Mouse (Mus musculus): ENCODE data around the gene Sertm1. TPM values are rescaled to one million over a fixed set of nuclear protein-coding genes. Genes with fewer than 3 reads are reported as not detected.

The Sertm1 gene
- 1.1 and 1.3 TPM in 2 replicates for polyA plus RNA-seq (2015; fragmentation: Nextera tagmentation; extraction: Ambion mirVana)

- Histone ChIP-seq H3K9ac (replicated peaks) (peak within 1 kb of the TSS; percentile 56), H3K9me3 (no peaks in the 10 kb centered on the region), H3K4me3 (peak within 1 kb of the TSS; percentile 53), H3K27ac (replicated peaks) (no peak within 1 kb of the TSS), H3K4me2 (replicated peaks) (peak within 1 kb of the TSS; percentile 78), H3K36me3 (no peaks in the 10 kb centered on the region), H3K27me3 (no peaks in the 10 kb centered on the region), H3K4me1 (peaks cover 19% of the 10 kb centered on the region)
- WGBS = 1% methylated on average over 38 of the region's 38 CpGs
- ATAC-seq (replicated peaks) = peak; percentile 100
Observed at GRCm38 (mm10) chr3:54915643-54916071, at the start of gene Sertm1. TSS of gene Sertm1 (minus strand) at chr3:54915887.

- peak overlapping the region; percentile 64 for H3K27ac ChIP-seq (replicated peaks)
- H3K4me2 ChIP-seq (replicated peaks) = no peak overlapping the region
- H3K4me1 ChIP-seq = peaks cover 23% of the 10 kb centered on the region
- no peaks in the 10 kb centered on the region for H3K36me3 ChIP-seq
- H3K9ac ChIP-seq (replicated peaks) = no peak overlapping the region
- ATAC-seq (replicated peaks) = peak; percentile 60
- no peaks in the 10 kb centered on the region for H3K27me3 ChIP-seq
- 5% methylated on average over 3 of the region's 3 CpGs for WGBS
- no peaks in the 10 kb centered on the region for H3K9me3 ChIP-seq
- no peak overlapping the region for H3K4me3 ChIP-seq
Observed at GRCm38 (mm10) chr3:54964948-54965506, 49.3 kb upstream of the Sertm1 start.

GRCm38 (mm10) chr3:54943067-54943810 lies 27.6 kb upstream of the Sertm1 start:
- peak; percentile 84 for ATAC-seq (replicated peaks)
- Histone ChIP-seq H3K4me2 (replicated peaks) (no peak overlapping the region), H3K36me3 (no peaks in the 10 kb centered on the region), H3K27me3 (no peaks in the 10 kb centered on the region), H3K9ac (replicated peaks) (no peak overlapping the region), H3K4me1 (peaks cover 12% of the 10 kb centered on the region), H3K4me3 (no peak overlapping the region), H3K9me3 (no peaks in the 10 kb centered on the region), H3K27ac (replicated peaks) (no peak overlapping the region)
- WGBS = 40% methylated on average over 6 of the region's 6 CpGs

- Histone ChIP-seq H3K27me3 (0 out of 2 replicates have a peak, but pooled peaks cover 2% of the 10 kb centered on the region), H3K36me3 (no peaks in the 10 kb centered on the region), H3K4me1 (no peaks in the 10 kb centered on the region), H3K4me3 (no peak overlapping the region), H3K9ac (replicated peaks) (no peak overlapping the region), H3K27ac (replicated peaks) (no peak overlapping the region), H3K4me2 (replicated peaks) (no peak overlapping the region), H3K9me3 (no peaks in the 10 kb centered on the region)
- 73% methylated on average over 4 of the region's 4 CpGs for WGBS
- ATAC-seq (replicated peaks) = no peak
Observed at GRCm38 (mm10) chr3:54934535-54934934, 18.8 kb upstream of the Sertm1 start.

DNA sequence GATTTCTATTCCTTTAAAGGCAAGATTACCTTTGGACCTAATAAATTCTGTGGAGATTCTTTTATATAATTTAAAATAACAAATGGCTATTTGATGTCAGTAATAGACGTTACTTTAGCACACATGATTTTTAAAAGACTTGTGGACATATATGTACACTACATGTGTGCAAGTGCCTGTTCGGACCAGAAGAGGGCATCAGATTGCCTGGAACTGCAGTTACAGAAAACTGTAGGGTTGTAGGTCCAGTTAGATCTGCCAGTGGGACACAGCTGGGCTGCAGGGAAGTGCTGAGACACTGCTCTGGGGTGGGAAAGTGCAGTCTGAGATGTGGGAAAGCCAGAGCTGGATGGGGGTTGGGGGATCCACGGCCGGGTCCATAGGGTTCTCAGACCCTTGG lies 16.9 kb upstream of the Sertm1 start:
- no peak overlapping the region for H3K4me2 ChIP-seq (replicated peaks)
- H3K4me1 ChIP-seq = no peaks in the 10 kb centered on the region
- H3K36me3 ChIP-seq = no peaks in the 10 kb centered on the region
- 0 out of 2 replicates have a peak, but pooled peaks cover under 1% of the 10 kb centered on the region for H3K27me3 ChIP-seq
- no peak for ATAC-seq (replicated peaks)
- H3K27ac ChIP-seq (replicated peaks) = no peak overlapping the region
- no peak overlapping the region for H3K4me3 ChIP-seq
- no peaks in the 10 kb centered on the region for H3K9me3 ChIP-seq
- no peak overlapping the region for H3K9ac ChIP-seq (replicated peaks)
- WGBS = 93% methylated on average over 4 of the region's 4 CpGs

- Histone ChIP-seq H3K27ac (replicated peaks) (no peak overlapping the region), H3K9ac (replicated peaks) (no peak overlapping the region), H3K36me3 (no peaks in the 10 kb centered on the region), H3K4me1 (peaks cover 9% of the 10 kb centered on the region), H3K4me2 (replicated peaks) (no peak overlapping the region), H3K4me3 (no peak overlapping the region), H3K27me3 (no peaks in the 10 kb centered on the region), H3K9me3 (no peaks in the 10 kb centered on the region)
- WGBS = 68% methylated on average over 3 of the region's 3 CpGs
- ATAC-seq (replicated peaks) = no peak
Observed at GRCm38 (mm10) chr3:54920425-54920824, 4.7 kb upstream of the Sertm1 start.

DNA sequence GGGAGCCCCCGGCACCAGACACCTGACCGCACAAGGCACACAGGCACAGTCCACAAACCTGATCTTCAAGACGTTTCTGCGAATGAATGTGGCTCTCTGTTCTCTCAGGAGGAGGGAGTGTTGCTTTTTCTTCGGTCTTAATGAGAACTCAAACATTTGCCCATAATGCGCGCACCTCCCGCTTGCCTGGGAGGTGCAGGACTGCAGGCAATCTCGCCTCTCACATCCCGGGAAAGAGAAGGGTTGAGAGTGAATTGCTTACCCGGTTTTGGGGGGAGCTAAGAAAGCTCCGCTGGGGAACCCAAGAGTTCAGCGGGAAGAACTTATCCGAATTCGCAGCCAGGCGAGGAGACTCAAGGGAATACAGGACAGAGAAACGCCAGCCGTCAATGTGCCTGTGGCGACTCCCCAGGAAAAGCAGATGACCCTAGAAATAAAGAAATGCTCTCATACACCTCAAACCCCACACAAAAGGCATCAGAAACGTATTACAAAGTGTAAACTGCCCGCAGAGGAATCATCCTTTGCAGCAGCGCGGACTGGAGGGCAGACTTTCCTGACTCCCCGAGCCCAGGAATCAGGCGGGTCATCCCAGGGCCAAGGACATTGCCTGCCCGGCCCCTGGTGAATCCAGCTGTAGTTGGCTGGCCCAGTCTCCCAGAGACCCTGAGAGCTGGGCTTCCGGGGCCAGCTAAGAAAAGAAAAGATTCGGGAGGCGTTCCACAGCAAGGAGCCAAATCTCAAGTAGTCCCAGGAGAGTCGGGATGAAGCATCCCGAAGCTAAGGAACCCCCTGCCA lies 643 bp downstream of the Sertm1 start:
- no peaks in the 10 kb centered on the region for H3K27me3 ChIP-seq
- 2% methylated on average over 31 of the region's 31 CpGs for WGBS

DNA sequence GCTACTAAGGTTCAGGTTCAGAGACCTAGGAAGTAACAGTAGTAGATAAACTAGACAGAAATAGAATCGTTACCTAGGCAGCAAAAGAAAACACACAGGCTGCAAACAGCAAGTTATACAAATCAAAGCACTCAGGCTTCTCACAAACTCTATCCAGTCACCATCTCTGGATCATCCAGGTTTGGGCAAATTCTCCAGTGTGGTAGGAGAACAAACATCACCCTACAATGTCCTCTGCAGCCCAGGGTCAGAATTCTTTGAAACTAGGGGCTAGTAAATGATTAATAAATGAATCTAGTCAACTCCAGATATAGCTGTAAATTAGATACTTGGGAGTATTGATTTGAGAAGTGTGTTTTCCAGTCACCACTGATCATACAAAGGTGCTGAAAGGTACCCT lies 6.8 kb downstream of the Sertm1 start:
- Histone ChIP-seq H3K36me3 (no peaks in the 10 kb centered on the region), H3K4me2 (replicated peaks) (no peak overlapping the region), H3K27ac (replicated peaks) (no peak overlapping the region), H3K9me3 (no peaks in the 10 kb centered on the region), H3K27me3 (no peaks in the 10 kb centered on the region), H3K4me1 (peaks cover 4% of the 10 kb centered on the region; the same call in 1 of the 2 replicates), H3K9ac (replicated peaks) (no peak overlapping the region), H3K4me3 (no peak overlapping the region)
- WGBS = 92% methylated on average over 1 of the region's 1 CpGs
- ATAC-seq (replicated peaks) = no peak

More for the DNA sequence above, 643 bp downstream of the Sertm1 start:
- peak overlapping the region; percentile 53 for H3K4me3 ChIP-seq
- H3K36me3 ChIP-seq = no peaks in the 10 kb centered on the region
- peaks cover 19% of the 10 kb centered on the region for H3K4me1 ChIP-seq
- no peaks in the 10 kb centered on the region for H3K9me3 ChIP-seq
- no peak overlapping the region for H3K27ac ChIP-seq (replicated peaks)
- H3K4me2 ChIP-seq (replicated peaks) = peak overlapping the region; percentile 78
- ATAC-seq (replicated peaks) = no peak
- peak overlapping the region; percentile 56 for H3K9ac ChIP-seq (replicated peaks)

DNA sequence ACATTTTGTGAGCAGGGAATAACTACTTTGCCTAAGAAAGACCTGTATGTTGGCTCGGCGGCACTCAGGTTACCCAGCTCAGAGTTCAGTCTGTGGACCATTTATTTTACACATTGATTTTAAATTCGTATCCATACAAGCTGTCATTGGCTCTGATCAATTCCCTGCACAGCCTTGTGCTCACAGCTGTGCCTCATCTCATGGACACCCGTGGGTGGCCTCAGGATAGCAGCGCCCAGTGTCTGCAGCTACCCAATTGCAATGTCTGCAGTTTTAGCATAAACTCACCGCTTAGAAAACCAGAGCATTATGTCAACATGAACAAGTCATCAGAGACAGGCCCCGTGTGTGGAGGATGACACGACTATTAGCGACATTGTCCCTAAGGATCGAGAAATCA lies 17.7 kb downstream of the Sertm1 start:
- Histone ChIP-seq H3K4me3 (no peak overlapping the region), H3K36me3 (no peaks in the 10 kb centered on the region), H3K27ac (replicated peaks) (no peak overlapping the region), H3K9ac (replicated peaks) (no peak overlapping the region), H3K9me3 (no peaks in the 10 kb centered on the region), H3K4me1 (0 out of 2 replicates have a peak, but pooled peaks cover 2% of the 10 kb centered on the region), H3K4me2 (replicated peaks) (no peak overlapping the region), H3K27me3 (no peaks in the 10 kb centered on the region)
- WGBS = 90% methylated on average over 10 of the region's 10 CpGs
- ATAC-seq (replicated peaks) = no peak

DNA sequence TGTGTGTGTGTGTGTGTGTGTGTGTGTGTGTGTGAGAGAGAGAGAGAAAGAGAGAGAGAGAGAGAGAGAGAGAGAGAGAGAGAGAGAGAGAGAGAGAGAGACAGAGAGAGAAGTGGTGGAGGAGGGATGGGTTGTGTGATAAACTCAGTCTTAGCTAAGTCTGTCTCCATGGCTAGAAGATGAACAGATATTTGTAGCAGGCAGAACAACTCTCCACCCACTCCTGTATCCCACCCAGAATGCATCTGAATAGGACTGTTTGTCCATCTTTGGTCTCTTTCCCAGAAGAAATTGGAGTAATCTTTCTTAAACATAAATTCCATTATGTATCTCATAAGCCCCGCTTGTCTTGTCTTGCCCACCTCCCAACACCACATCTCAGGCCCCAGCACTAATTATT lies 20.8 kb downstream of the Sertm1 start:
- Histone ChIP-seq H3K36me3 (no peaks in the 10 kb centered on the region), H3K4me3 (no peak overlapping the region), H3K4me1 (peaks cover 7% of the 10 kb centered on the region; the same call in 1 of the 2 replicates), H3K4me2 (replicated peaks) (no peak overlapping the region), H3K27me3 (no peaks in the 10 kb centered on the region), H3K27ac (replicated peaks) (no peak overlapping the region), H3K9ac (replicated peaks) (no peak overlapping the region), H3K9me3 (no peaks in the 10 kb centered on the region)
- 94% methylated on average over 1 of the region's 1 CpGs for WGBS
- no peak for ATAC-seq (replicated peaks)

GRCm38 (mm10) chr3:54892218-54892617 lies 23.5 kb downstream of the Sertm1 start:
- ATAC-seq (replicated peaks) = no peak
- Histone ChIP-seq H3K36me3 (no peaks in the 10 kb centered on the region), H3K4me1 (peaks cover 7% of the 10 kb centered on the region; the same call in 1 of the 2 replicates), H3K9me3 (no peaks in the 10 kb centered on the region), H3K4me2 (replicated peaks) (no peak overlapping the region), H3K27me3 (no peaks in the 10 kb centered on the region), H3K4me3 (no peak overlapping the region), H3K27ac (replicated peaks) (0 out of 2 replicates have a peak overlapping the region, but pooled peaks have one; percentile 31), H3K9ac (replicated peaks) (no peak overlapping the region)
- WGBS = 19% methylated on average over 4 of the region's 4 CpGs

GRCm38 (mm10) chr3:54886501-54886900 lies 29.2 kb downstream of the Sertm1 start:
- 84% methylated on average over 2 of the region's 2 CpGs for WGBS
- no peak overlapping the region for H3K27ac ChIP-seq (replicated peaks)
- H3K36me3 ChIP-seq = no peaks in the 10 kb centered on the region
- H3K4me2 ChIP-seq (replicated peaks) = no peak overlapping the region
- no peaks in the 10 kb centered on the region for H3K27me3 ChIP-seq
- H3K9ac ChIP-seq (replicated peaks) = no peak overlapping the region
- no peak for ATAC-seq (replicated peaks)
- no peaks in the 10 kb centered on the region for H3K9me3 ChIP-seq
- no peaks in the 10 kb centered on the region for H3K4me1 ChIP-seq
- H3K4me3 ChIP-seq = no peak overlapping the region

Measured in forebrain, embryonic 15.5 days (tissue).